Mouse (Mus musculus) gastrocnemius, postnatal 10 days (tissue): ENCODE data around the gene Sytl3. TPM values are rescaled to one million over a fixed set of nuclear protein-coding genes. Genes with fewer than 3 reads are reported as not detected.
"Not testable (repeated sequence)": the region's sequence is repeated elsewhere in the genome, so short reads cannot be mapped to it uniquely, and the experiment has no call there.

Source experiments
- DNase-seq: peaks from one replicate; pipeline ENCODE4 v3.0.0; 2021; ENCODE audit warnings: mixed read lengths
- total RNA-seq, 2 experiments: library from RNA; stranded (reverse); gene quantifications; 2 replicates each; pipeline ENCODE4 v1.2.3; 2021

Gene Sytl3
- total RNA-seq, 2 experiments from 2014 or later: 0.35 to 0.52 TPM

DNA sequence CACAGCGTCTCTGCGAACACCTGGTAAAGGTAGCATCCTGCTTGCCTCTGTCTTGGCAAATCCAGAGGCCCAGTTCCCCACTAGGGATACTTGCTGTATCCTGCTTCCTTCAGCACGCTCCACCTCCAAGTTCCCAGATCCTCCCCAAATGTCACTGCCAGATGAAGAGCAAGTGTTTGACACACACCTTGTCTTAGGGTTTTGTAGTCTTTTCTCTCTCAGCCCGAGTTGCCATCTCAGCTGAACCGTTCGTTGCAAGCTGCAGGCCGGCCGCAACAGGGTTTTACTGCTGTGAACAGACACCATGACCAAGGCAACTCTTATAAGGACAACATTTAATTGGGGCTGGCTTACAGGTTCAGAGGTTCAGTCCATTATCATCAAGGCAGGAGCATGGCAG lies 12.1 kb upstream of the Sytl3 start:
- not testable (repeated sequence) for DNase-seq

DNA sequence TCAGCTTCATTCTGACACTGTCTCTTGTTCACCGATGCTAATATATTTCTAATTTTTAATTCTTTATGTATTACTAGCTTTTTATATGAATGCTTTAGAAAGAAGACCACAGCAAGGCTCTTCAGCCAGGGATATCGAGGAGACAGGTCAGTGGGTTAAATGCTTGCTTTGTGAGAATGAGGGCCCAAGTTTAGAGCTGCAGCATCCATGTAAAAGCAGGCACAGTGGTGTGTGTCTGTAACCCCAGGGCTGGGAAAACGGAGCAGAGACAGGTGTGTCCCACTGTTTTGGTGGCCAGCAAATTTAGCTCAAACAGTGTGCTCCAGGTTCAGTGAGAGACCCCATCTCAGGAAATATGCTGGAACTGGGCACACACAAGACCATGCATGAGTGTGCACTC lies 11.4 kb upstream of the Sytl3 start:
- DNase-seq: not testable (repeated sequence)

DNA sequence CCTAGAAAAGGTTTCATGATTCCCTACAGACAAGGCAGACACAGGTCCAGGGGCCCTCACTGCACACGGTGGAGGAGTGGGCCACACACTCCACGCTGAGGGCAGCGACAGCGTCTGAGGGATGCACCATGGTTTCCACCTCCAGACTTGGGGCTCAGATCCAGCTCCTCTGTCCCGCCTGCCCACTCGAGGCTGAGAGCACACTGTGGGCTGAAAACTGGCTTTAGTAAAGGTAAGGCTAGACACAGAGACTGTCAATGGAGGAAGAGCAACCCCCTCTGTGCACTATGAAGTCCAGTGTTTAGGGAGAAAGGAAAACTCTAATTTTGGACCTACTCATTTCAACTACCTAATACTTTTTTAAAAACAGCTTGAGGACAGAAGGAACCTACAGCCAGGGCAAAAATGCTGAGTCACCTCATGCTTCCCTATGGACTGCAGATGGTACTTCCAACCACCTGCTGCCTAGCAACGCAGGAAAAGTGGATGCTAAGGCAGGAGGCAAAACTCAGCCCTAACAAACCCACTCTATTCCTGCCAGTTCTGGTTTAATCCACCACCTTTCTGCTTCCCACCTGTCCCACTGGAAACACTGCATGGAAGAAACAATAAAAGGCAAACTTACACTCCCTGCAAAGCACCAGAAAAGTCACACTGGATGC lies 7.9 kb upstream of the Sytl3 start:
- DNase-seq: not testable (repeated sequence)

- DNase-seq: not testable (repeated sequence)
Measured at GRCm38 (mm10) chr17:6653341-6653946, 5.4 kb upstream of the Sytl3 start.

DNA sequence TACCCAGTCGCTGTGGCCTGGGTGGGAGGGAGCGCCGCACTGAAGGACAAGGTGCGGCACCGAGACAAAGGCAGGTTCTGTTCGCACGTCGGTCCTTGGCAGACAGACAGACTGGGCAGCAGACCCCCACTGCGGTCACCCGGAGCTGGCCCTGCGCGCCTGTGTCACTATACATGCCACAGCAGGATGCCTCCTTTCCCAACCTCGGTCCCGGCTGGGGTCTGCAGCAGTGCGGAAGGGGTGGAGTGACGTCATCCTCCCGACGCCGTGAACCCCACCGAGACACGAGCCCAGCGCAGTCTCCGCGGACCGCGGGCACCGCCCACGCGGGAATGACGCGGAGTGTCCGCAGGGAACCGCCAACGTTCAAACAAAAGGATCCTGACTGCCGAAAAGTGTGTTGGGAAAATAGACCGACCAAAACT lies 3.8 kb upstream of the Sytl3 start:
- peak; percentile 57 for DNase-seq

DNA sequence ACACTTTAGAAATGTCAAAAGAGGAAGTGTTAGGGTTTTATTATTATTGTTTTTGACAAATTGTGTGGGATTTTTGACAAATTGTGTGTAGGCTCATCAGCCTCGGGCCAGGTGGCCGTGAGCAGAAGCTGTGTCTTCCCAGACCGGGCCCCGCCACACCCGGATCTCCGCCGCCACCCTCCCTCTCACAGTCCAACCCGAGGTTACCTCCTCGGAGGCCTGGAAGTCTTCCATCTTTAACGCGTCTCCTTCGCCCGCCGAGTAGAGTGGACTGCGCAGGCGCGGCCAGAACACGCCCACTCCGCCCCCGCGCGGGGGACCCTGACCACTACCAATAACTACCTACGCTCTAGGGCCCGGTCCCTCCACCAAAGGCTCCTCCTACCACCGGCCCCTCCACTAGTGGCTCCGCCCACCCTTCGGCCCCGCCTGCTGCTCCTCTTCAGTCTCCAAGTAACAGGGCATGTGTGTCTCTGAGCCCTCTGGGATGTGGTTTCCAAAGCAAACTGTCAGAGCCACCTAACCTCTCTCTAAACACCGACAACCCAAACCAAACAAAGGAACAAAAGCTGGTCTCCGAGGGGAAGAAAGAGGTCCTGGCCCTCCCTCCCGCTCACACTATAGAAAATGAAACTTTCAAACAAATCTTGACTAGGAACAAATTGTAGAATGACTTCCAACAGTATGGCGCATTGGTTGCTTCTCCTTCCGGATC lies 3.2 kb upstream of the Sytl3 start, which contains the start of gene Dynlt1f:
Dynlt1f (minus strand) TSS at position 334 of the 715 bp plus-strand sequence.
- DNase-seq: peak; percentile 30

DNA sequence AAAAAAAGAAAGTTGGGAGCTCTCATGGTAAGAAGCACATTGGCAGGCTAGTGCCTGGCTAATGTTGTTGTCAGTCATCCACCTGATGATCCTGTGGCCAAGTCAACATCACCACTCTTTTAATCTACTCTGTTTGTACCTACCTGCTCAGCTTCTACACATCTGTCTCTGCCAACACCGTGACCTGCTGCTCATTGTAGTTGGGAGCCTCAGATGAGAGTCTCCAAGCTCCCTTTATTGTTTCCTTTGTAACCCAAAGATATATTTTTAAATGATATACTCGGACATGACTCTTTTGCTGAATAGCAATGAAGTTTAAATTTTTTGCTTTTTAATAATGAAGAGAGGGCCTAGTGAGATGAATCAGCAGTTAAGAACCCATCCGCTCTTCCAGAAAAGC lies 2.4 kb upstream of the Sytl3 start:
- DNase-seq: not testable (repeated sequence)

- DNase-seq: not testable (repeated sequence)
Measured at GRCm38 (mm10) chr17:6660589-6660988, 1.7 kb downstream of the Sytl3 start.

DNA sequence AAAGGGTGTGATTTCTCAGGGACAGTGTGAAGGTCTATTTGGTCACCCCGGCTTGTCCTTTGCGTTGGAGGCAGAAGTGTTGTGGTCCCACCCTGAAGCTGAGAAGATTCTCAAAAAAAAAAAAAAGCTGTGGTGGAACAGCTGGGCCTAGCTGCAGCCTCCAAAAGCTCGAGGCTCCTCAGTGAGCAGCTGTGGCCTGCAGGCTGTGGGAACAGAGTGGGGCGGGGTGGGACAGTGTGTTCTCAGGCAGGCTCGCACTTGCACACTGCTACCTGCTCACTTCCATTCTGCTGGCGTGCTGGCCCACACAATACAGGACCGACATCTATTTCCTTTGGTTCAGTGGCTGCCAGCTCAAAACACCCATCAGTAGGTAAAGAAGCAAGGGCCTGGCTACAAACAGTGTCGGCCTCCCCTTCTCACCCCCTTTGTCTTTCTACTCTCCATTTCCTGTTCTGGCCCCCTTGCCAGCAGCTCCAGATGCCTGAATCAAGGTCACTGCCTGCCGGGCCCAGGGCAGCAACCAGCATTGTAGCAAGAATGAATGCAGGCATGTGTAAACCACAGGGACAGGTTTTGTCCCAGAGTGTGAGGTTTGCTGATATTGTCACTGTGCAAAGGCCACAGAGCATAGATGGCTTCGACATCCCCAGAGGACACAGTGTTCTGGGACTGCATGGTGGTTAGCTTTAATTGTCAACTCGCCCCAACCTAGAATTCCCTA lies 2.4 kb downstream of the Sytl3 start:
- DNase-seq: peak; percentile 35

DNA sequence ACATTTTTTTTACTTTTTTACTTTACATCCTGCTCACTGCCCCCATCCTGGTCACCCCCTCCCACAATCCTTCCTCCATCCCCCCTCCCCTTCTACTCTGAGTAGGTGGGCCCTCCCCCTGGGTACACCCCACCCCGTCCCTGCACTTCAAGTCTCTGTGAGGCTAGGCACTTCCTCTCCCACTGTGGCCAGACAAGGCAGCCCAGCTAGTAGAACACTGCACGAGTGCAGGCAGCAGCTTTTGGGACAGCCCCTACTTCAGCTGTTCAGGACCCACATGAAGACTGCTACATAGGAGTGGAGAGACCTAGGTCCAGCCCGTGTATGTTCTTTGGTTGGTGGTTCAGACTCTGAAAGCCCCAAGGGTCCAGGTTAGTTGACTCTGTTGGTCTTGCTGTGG lies 3.9 kb downstream of the Sytl3 start:
- not testable (repeated sequence) for DNase-seq

DNA sequence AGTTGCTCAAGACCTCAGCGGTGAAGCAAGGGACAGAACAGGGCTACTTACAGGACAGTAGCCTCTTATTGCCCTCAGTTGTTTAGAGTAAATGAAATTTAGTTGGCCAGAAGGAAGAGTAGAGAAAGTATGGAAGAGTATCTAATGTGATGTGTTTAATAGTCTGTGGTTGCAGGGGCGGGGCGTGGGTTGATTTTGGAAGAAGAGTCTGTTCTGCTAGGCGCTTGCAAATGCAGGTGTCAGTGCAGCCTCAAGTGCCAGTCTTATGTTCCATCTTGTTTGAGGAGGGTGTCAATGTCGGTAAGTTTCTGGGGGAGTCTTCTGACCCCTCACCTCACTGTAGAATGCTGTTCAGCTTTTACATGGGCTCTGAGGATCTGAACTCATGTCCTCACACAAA lies 6.5 kb downstream of the Sytl3 start:
- not testable (repeated sequence) for DNase-seq

DNA sequence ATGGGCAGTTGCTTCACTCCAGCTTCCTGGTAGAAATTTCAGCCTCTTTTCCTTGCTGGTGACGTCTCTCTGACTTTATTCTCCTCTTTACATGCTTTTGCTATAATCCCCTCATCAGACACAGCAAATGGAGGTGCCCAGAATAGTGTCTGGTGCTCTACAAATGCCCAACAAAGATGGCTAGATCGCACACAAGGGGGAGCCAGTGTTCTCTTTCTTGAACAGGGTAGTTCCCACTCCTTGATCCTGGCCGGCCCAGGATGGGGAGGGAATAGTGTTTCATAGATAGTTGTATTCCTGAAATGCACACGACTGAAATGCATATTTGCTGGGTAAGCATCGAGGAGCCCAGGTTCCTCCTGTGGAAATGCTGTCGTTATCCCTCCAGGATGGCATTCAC lies 9.6 kb downstream of the Sytl3 start:
- not testable (repeated sequence) for DNase-seq

DNA sequence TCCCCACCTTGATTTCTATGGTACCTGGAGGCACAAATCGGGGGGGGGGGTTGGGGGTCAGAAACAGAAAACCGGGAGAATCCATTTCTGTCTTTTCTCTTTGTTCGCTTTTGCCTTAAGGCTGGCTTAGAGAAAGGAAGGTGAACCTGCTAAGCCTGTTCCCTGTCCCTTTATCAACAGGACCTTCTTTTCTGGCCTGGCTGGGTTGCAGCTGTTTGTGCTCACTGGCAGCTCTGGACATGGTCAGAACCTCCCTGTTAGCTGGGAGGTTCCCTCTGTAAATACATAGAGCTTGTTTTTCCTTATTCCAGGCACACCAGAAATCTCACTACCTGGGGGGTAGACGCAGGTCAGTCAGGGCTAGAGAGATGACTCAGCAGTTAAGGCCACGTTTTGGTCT lies 15.4 kb downstream of the Sytl3 start:
- DNase-seq: not testable (repeated sequence)

- not testable (repeated sequence) for DNase-seq
Measured at GRCm38 (mm10) chr17:6678063-6678462, 19.2 kb downstream of the Sytl3 start.

DNA sequence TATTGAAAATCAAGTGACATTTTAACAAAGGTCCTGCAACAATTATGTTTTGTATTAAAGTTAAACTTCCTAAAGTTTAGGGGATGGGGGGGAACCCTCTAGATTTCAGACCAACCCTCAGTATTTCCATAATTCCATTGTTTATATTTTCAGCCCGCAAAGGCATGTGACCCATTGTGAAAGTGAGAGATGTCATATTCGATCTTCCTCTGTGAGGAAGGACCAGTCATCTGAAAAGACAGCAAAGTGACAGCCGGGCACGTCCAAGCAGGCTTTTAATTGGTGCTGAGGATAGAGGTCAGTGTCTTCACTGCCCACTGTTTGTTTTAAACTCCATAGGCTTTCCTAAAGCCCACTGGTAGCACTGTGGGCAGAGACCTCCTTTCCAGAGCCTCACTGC lies 22.8 kb downstream of the Sytl3 start:
- DNase-seq: not testable (repeated sequence)

DNA sequence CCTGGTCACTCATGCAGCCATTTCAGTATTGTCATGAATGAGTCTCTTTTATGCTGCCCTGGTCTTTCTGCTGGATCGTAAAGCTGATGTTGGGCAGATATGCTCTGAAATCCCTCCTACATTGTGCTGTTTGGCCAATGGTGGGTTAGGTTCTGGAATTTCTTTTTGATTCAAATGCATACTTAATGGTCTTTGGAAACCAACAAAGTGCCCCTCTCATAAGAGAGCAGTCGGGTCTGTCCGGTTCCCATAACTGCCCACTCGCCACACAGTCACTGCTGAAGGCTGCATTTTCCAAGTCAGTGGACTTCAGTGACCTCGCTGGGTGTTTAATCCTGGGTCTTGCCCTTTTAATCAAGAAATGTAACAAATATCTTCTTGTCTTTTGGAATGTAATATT lies 24.8 kb downstream of the Sytl3 start:
- not testable (repeated sequence) for DNase-seq

DNA sequence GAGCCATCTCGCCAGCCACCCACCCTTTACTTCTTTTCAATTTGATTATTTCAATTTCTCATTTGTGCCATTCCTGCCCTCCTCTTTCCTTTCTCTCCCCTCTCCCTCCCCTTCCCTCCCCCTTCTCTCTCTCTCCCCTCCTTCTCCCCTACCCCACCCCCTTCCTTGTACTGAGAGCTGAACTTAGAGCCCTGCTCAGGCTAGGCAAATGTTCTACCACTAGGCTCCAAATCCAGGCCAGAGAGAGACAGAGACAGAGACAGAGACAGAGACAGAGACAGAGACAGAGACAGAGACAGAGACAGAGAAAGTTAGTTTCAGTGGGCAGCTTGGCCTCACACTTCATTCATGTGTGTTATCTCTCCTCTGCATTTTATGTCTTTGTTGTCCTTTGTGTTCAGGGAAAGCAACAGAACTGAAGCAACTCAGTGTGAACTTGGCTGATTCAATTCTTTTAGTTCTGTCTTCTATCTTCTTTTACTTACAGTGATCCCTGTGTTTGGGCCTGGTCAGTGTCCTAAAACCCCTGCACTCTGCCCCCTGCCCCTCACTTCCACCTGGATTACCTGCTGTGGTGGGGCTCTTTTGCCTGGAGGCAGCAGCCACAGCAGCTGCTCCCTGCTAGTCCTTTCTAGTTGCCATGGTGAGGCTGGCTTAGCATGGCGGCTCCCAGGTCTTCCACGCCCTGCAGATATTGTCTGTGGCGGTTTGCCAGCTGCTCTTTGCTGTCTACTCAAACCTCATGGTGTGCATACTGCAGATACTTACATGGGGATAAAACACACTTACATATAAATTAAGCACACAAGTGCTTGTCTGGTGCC lies 25.8 kb downstream of the Sytl3 start:
- not testable (repeated sequence) for DNase-seq

GRCm38 (mm10) chr17:6685288-6685818 lies 26.5 kb downstream of the Sytl3 start:
- DNase-seq: not testable (repeated sequence)

GRCm38 (mm10) chr17:6686299-6686971 lies 27.5 kb downstream of the Sytl3 start:
- DNase-seq: not testable (repeated sequence)

GRCm38 (mm10) chr17:6689344-6689743 lies 30.5 kb downstream of the Sytl3 start:
- DNase-seq: not testable (repeated sequence)

GRCm38 (mm10) chr17:6691596-6691995 lies 32.7 kb downstream of the Sytl3 start:
- DNase-seq: peak; percentile 88
